Mouse (Mus musculus) retina, postnatal 7 days (tissue): ENCODE measurements around the gene Xrcc5.

ENCODE experiments used
- DNase-seq: peaks from one replicate; pipeline ENCODE4 v3.0.0-alpha.2; 2012; ENCODE audit warnings: low read depth, low spot score

Xrcc5 gene

GRCm38 (mm10) chr1:72390420-72390819 is 83.2 kb downstream of the Xrcc5 start:
- DNase-seq, result no peak

GRCm38 (mm10) chr1:72399720-72400401 is 92.6 kb downstream of the Xrcc5 start:
- DNase-seq, result no peak

DNA sequence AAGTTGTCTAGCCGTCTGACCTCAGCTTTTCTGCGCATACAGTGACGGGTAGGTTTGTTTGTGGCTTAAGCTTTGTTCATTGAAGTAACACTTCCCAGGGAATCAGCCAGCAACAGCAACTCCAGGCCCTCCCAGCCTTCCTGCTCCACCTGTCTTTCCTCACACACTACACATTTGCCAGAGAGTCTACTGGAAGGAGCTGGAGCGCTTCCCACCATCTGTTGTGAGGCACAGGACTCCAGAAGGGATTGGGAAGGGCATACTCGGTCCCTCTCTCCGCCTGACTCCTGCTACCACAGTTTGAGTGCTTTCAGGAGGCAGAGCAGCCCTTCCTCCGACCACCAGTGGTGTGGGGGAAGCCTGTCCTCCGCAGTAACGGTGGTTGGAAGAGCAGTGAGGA is 93.4 kb downstream of the Xrcc5 start:
- DNase-seq, result no peak

DNA sequence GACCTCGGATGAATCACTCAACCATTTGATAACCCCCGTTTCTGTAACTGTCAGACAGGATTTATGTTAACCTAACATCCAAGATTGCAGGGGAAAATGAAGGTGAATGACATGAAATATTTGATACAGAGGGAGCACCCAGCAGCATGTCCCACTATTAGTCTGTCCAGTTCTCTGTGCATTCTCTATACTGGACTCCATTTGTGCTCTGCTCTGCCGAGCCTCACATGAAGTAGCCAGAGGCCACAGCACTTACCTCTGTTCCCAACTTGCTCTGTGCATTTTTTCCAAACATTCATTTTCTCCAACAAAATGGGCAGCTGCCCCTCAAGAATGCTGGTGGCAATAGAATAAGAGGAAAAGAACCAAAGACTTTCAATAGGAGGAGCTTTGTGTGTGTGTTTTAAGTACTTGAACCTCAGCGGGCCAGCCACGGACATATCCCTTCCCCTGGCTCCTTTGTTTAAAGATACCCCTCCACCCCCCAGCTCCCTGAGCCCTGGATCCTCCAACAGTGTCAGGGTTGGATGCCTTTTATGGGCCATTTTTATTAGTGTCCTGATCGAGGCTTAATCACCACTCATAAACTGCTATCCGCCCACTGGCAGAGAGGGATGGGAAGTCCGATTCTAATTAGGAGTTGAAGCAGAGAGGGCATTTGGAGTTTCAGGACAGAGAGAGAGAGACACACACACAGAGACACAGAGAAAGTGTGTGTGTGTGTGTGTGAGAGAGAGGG is 94.3 kb downstream of the Xrcc5 start:
- no peak for DNase-seq

GRCm38 (mm10) chr1:72406505-72407079 is 99.4 kb downstream of the Xrcc5 start:
- no peak for DNase-seq

DNA sequence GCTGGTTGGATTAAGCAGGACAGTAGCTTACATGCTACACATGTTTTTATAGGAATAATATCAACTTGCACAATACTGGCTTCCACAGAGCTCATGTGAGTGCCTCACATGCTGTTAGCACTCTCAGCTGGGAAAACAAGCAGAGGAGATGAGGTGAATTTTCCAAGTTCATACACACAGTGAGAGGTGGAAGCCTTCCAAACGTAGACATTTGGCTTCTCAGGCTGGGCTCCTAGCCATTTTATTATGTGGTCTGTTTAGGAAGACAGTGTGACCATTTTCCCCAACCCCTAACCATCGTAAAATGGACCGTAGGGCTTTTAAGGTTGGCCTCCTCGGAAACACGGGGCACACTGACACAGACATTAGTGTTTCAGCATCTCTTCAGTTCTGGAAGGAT is 102.7 kb downstream of the Xrcc5 start:
- DNase-seq, result no peak

DNA sequence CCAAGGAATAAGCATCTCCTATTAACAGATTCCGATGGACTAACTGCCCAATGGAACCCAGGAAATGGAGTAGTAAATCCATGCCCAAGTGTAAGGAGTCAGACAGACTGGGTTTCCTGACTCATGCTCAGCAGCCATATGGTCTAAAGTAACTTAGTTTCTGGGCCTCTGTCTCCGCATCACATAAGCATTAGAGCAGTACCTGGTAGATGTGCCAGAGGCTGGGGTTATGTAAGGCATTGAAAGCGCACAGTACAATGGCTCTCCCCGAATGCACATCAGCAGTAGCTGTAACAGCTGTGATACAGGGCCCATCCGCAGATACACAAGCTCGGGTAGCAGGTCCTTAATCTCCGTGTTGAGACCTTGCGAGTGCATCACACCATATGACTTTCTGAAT is 103.9 kb downstream of the Xrcc5 start:
- DNase-seq, result no peak

DNA sequence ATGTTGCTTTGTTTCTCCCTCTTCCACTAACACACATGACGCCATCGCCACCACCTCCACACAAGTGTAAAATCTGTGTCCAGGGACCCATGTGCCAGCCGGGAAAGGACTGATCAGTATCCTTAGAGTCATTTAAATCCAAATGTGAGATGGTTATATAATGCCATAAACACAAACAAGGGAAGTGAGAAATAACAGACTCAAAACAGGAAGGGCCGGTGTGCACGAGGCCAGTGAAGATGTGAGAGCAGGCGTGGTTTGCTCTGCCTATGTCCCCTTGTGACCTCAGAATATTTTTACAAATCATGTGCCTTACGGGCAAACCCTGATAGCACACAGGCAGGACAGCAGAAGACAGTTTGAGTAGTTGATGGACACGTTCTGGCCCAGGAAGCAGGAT is 106.0 kb downstream of the Xrcc5 start:
- DNase-seq, result no peak

GRCm38 (mm10) chr1:72414133-72414532 is 106.9 kb downstream of the Xrcc5 start:
- DNase-seq, result no peak

DNA sequence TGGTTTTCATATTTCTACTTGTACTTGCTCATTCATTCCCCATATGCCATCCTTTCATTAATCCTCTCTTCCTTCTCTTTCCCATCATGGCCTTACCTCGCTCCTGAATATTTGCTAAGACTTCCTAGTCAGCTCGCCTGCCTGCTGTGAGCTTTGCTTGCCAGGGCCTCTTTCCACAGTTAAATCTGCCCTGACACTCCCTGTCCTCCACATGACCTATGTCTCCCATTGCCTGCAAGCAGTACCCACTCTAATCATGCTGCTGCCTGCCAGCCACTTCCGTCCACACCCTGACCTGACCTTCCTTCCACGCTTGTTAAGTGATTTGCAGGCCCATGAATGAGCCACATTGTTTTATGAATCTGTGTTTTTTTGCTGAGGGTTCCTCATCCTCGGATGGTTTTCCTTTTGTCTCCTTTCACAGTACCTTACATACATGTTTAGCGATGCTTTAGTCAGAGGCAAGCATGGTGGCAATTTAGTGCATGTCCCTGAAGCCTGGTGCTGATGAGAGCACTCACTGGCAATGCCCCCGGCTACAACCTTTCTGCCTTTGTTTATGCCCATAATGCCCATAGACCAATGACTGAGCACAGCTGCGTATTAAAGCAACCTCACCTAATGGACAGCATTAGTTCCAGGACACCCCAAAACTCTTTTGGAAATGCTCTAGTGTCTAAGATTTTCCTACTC is 107.5 kb downstream of the Xrcc5 start:
- DNase-seq, result no peak

GRCm38 (mm10) chr1:72418744-72419655 is 111.8 kb downstream of the Xrcc5 start:
- no peak for DNase-seq

DNA sequence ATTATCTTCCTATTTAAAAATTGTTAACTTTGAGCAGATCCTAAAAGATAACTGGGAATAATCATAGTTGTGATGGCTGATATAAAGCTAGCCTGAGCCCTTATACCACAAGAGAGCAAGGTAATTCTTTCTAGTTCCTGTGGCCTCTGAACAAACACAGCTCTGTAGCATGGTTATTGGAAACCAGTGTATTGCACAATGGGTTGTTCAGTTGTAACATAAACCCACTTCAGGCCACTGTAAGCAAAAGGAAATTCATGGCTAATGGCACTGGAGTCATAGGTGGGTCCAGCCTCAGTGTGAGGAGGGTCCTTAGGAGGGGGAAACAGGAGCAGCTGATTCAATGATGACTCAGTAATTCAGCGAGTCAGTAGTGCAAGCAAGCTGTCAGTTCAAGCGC is 113.0 kb downstream of the Xrcc5 start:
- no peak for DNase-seq

GRCm38 (mm10) chr1:72422121-72422520 is 114.9 kb downstream of the Xrcc5 start:
- DNase-seq, result no peak

- DNase-seq, result no peak
Observed at GRCm38 (mm10) chr1:72426456-72426855, 119.2 kb downstream of the Xrcc5 start.

DNA sequence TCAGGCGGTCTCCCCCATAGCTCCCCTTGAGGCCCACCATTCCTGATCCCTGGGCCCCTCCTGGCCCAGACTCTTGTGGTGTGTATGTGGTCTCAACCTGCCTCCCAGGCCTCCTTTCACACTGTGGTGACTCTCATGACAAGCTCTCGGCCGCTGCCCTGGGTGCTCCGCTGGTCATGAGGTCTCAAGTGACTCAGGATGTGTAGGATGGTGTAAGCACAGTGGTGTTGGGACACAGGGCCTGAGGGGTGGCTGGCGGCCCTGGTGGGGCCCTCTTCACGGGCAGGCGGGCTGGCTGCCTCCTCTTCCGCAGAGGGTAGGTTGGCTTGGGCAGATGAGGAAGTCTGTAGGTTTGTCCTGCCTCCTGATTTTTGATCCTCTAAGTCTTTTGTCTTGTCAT is 121.3 kb downstream of the Xrcc5 start:
- DNase-seq, result no peak

GRCm38 (mm10) chr1:72429107-72429807 is 122.0 kb downstream of the Xrcc5 start:
- DNase-seq, result no peak

DNA sequence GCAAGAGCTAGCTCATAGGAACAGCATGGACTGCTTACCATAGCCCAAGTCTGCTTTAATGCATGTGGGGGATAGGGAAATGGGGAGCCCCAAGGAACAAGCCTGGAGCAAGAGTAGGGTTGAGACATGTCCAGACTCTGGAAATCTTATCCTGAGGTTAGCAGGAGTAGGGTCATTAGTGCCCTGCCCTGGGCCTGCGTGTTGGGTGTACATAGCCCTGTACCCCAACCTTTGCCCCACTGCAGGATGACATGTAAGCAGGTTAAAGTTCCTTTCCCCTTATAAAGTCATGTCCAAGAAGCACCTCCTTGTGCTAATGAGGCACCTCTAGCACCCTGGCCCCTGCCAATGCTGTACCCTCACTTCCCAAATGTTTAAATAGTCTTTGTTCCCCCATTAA is 125.4 kb downstream of the Xrcc5 start:
- no peak for DNase-seq

- DNase-seq, result no peak
Observed at GRCm38 (mm10) chr1:72434510-72434909, 127.3 kb downstream of the Xrcc5 start.

- no peak for DNase-seq
Observed at GRCm38 (mm10) chr1:72436967-72437366, 129.7 kb downstream of the Xrcc5 start.

- no peak for DNase-seq
Observed at GRCm38 (mm10) chr1:72439146-72439545, 131.9 kb downstream of the Xrcc5 start.

DNA sequence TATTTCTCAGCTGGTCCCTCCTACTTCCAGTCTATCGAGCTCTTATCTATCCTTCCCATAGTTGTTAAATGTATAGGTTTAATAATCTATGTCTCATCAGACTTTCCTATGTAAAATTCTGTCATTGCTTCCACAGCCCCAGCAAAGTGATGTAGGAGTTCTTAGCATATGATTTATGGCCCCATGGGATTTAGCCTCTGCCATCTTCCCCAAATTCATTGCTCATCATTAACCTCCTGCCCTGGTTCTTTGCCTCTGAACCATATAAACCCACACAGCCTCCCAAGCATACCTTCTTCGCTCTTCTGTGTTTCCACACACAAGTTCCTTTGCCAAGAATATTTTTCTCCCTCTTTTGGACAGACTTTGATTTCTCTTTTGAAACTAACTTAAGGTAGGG is 135.5 kb downstream of the Xrcc5 start:
- DNase-seq, result no peak
